Mouse (Mus musculus) embryonic facial prominence, embryonic 13.5 days (tissue): Measurements from ENCODE around the gene Fgg. TPM values are rescaled to one million over a fixed set of nuclear protein-coding genes. Genes with fewer than 3 reads are reported as not detected.
A peak's percentile ranks its signal among the peaks of the same experiment; 100 is the strongest.

Source experiments
- ATAC-seq: fragments of 200-750 bp; cut with Nextera tagmentation; 2 replicates; pipeline ENCODE4 v1.8.0; 2017; ENCODE audit warnings: low read depth; ENCODE audit not compliant: insufficient number of reproducible peaks, insufficient read depth, low FRiP score, low TSS enrichment
- H3K27ac ChIP-seq: fragments of 300-500 bp; sonication (generic); 2 replicates; pipeline ENCODE4 v1.5.1; 2015; ENCODE audit warnings: moderate library complexity, mild to moderate bottlenecking, inconsistent platforms
- H3K27me3 ChIP-seq: fragments of 300-500 bp; sonication (generic); 2 replicates; pipeline ENCODE4 v1.6.1; 2015; ENCODE audit warnings: mild to moderate bottlenecking, inconsistent platforms
- H3K36me3 ChIP-seq: fragments of 300-500 bp; sonication (generic); 2 replicates; pipeline ENCODE4 v1.6.1; 2015; ENCODE audit warnings: mild to moderate bottlenecking, inconsistent platforms
- H3K4me1 ChIP-seq: fragments of 300-500 bp; sonication (generic); 2 replicates; pipeline ENCODE4 v1.6.1; 2015; ENCODE audit warnings: inconsistent platforms
- H3K4me2 ChIP-seq: fragments of 300-500 bp; sonication (generic); 2 replicates; pipeline ENCODE4 v1.6.1; 2015; ENCODE audit warnings: moderate library complexity, mild to moderate bottlenecking, inconsistent platforms
- H3K4me3 ChIP-seq: fragments of 300-500 bp; sonication (generic); 2 replicates; pipeline ENCODE4 v1.5.1; 2015; ENCODE audit warnings: mild to moderate bottlenecking, inconsistent platforms
- H3K9ac ChIP-seq: fragments of 300-500 bp; sonication (generic); 2 replicates; pipeline ENCODE4 v1.6.1; 2015; ENCODE audit warnings: mild to moderate bottlenecking, inconsistent platforms
- H3K9me3 ChIP-seq: fragments of 300-500 bp; sonication (generic); 2 replicates; pipeline ENCODE4 v1.6.1; 2016; ENCODE audit warnings: inconsistent platforms
- WGBS: fragments of 180-500 bp; shearing (Covaris S2); methylation state at CpG from one replicate; pipeline ENCODE4 v1.1.7; 2015; ENCODE audit warnings: mixed read lengths; 5-methylcytosine and 5-hydroxymethylcytosine counted together
- polyA plus RNA-seq: library from polyadenylated mRNA; unstranded; fragments of >200 nt; fragmentation: Nextera tagmentation; extraction: Ambion mirVana; gene quantifications from 2 replicates; pipeline ENCODE4 v1.2.1, GENCODE M21; 2015

Fgg gene
- 16.7 TPM in 1 of 2 replicates, not detected in the other for polyA plus RNA-seq

GRCm38 (mm10) chr3:83007557-83007956 lies at the start of gene Fgg:
Fgg (plus strand) TSS chr3:83007724.
- 36% methylated on average over 7 of the region's 7 CpGs for WGBS
- no peak for ATAC-seq
- H3K4me1 ChIP-seq, result no peaks in the 10 kb centered on the region
- no peaks in the 10 kb centered on the region for H3K27me3 ChIP-seq
- no peaks in the 10 kb centered on the region for H3K36me3 ChIP-seq
- no peaks in the 10 kb centered on the region for H3K9me3 ChIP-seq
- H3K4me3 ChIP-seq, result no peak within 1 kb of the TSS
- no peak within 1 kb of the TSS for H3K9ac ChIP-seq
- no peak within 1 kb of the TSS for H3K27ac ChIP-seq
- no peak within 1 kb of the TSS for H3K4me2 ChIP-seq

- Histone ChIP-seq H3K4me2 (no peak overlapping the region), H3K4me1 (no peaks in the 10 kb centered on the region), H3K27me3 (no peaks in the 10 kb centered on the region), H3K4me3 (no peak overlapping the region), H3K36me3 (no peaks in the 10 kb centered on the region), H3K9me3 (no peaks in the 10 kb centered on the region), H3K27ac (no peak overlapping the region), H3K9ac (no peak overlapping the region)
- ATAC-seq, result no peak
- WGBS, result 72% methylated on average over 3 of the region's 3 CpGs
These were observed 36.5 kb upstream of the Fgg start for GRCm38 (mm10) chr3:82971046-82971445.

DNA sequence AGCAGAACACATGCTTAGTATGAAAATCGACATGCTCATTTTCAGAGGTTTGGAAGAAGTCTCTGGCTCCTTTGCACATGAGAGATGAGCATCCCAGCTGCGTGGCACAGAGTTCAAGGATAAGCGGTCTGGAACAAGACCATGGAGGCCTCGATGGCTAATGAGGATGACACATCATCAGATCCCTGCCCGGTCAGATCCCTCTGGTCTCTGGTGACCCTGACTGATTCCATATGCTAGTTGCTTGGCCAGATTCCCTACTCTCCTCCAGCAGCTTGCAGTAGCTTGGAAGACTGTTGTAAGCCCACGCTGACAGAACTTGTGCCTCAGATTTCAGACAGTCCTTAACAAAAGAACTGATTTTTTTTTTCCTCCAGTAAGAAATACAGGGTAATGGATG lies 26.7 kb upstream of the Fgg start:
- Histone ChIP-seq H3K4me1 (no peaks in the 10 kb centered on the region), H3K9ac (no peak overlapping the region), H3K4me3 (no peak overlapping the region), H3K27ac (no peak overlapping the region), H3K36me3 (no peaks in the 10 kb centered on the region), H3K27me3 (no peaks in the 10 kb centered on the region), H3K4me2 (no peak overlapping the region), H3K9me3 (no peaks in the 10 kb centered on the region)
- WGBS, result 73% methylated on average over 6 of the region's 6 CpGs
- ATAC-seq, result no peak

DNA sequence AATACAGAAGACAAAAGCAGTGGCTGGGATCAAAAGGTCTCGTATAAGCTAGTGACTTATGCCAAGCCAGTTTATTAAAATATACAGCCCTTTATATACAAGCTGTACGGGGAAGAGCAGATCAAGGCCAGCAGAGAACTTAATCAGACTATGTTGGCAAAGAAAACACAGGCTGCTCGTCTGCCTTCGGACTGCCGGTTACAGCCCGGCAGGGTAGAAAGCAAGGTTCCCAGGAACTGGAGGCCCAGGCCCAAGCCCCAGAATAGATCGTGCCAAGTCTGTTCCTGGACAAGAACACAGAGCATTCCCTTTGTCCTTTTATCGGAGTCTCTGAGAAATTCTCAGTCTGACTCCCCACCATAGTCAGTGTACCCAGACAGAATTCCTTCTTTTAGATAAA lies 25.7 kb upstream of the Fgg start:
- no peaks in the 10 kb centered on the region for H3K9me3 ChIP-seq
- no peaks in the 10 kb centered on the region for H3K27me3 ChIP-seq
- H3K27ac ChIP-seq, result no peak overlapping the region
- no peak overlapping the region for H3K4me2 ChIP-seq
- H3K36me3 ChIP-seq, result no peaks in the 10 kb centered on the region
- 87% methylated on average over 8 of the region's 8 CpGs for WGBS
- no peak overlapping the region for H3K9ac ChIP-seq
- no peak overlapping the region for H3K4me3 ChIP-seq
- no peaks in the 10 kb centered on the region for H3K4me1 ChIP-seq
- ATAC-seq, result no peak

DNA sequence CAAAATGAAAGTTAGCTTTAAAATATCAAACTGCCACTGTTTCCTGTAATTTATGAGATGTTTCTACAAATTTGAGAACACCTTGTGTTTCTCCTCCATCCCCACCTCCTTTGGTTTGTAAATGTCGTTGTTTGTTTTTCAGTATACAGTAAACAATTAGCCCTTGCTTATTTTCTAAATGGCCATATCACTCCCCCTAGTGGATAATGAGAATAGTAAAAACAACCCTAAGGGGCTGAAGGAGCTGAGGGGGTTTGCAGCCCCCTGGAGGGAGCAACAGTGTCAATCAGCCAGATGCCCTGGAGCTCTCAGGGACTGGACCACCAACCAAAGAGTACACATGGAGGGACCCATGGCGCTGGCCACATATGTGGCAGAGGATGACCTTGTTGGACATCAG lies 22.7 kb upstream of the Fgg start:
- 77% methylated on average over 2 of the region's 2 CpGs for WGBS
- ATAC-seq, result no peak
- no peaks in the 10 kb centered on the region for H3K4me1 ChIP-seq
- H3K4me2 ChIP-seq, result no peak overlapping the region
- no peak overlapping the region for H3K9ac ChIP-seq
- H3K36me3 ChIP-seq, result no peaks in the 10 kb centered on the region
- no peaks in the 10 kb centered on the region for H3K9me3 ChIP-seq
- no peak overlapping the region for H3K4me3 ChIP-seq
- H3K27me3 ChIP-seq, result no peaks in the 10 kb centered on the region
- no peak overlapping the region for H3K27ac ChIP-seq

DNA sequence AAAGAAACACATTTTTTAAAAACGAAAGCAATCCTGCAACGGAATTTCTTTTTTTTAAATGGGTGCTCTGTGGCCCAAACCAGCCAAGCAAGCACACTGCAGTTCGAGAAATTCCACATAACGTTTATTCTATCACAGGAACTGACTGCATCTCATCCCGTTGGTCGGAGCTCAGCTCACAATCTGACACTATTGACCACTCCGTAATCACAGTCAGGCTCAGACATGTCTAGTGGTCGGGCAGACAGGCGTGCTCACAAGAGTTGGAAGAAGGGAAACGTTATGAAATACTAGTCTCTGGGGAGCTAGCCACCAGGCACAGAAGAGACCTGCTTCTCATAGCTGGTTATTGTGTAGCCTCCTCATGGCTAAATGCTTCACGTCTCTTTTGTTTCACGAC lies 15.6 kb upstream of the Fgg start:
- Histone ChIP-seq H3K36me3 (no peaks in the 10 kb centered on the region), H3K27me3 (peaks cover 21% of the 10 kb centered on the region), H3K4me1 (peaks cover 9% of the 10 kb centered on the region; the same call in 1 of the 2 replicates), H3K9ac (no peak overlapping the region), H3K4me2 (no peak overlapping the region), H3K27ac (no peak overlapping the region), H3K4me3 (no peak overlapping the region), H3K9me3 (no peaks in the 10 kb centered on the region)
- 66% methylated on average over 12 of the region's 12 CpGs for WGBS
- ATAC-seq, result no peak

DNA sequence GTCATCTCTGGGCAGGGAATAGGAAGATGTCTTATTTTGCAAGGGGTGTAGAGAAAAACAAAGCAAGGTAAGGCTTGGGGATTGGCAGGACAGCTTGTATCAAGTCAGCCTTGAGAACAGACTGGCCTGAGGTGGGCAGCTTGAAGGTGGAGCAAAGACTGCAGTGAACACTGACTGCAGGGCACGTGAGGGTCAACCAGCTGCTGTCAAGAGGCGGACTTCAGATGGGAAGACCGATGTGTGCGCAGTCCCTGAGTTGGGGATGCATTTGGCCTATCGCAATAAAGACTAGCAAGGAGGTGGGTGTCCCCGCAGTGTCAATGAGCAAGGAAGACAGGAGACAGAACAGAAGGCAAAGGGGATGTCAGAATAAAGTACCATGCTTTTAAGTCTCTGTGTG lies 14.6 kb upstream of the Fgg start:
- Histone ChIP-seq H3K9ac (no peak overlapping the region), H3K4me3 (no peak overlapping the region), H3K9me3 (no peaks in the 10 kb centered on the region), H3K4me2 (no peak overlapping the region), H3K27ac (no peak overlapping the region), H3K27me3 (peaks cover 27% of the 10 kb centered on the region), H3K4me1 (peaks cover 9% of the 10 kb centered on the region; the same call in 1 of the 2 replicates), H3K36me3 (no peaks in the 10 kb centered on the region)
- WGBS, result 88% methylated on average over 6 of the region's 6 CpGs
- ATAC-seq, result no peak

DNA sequence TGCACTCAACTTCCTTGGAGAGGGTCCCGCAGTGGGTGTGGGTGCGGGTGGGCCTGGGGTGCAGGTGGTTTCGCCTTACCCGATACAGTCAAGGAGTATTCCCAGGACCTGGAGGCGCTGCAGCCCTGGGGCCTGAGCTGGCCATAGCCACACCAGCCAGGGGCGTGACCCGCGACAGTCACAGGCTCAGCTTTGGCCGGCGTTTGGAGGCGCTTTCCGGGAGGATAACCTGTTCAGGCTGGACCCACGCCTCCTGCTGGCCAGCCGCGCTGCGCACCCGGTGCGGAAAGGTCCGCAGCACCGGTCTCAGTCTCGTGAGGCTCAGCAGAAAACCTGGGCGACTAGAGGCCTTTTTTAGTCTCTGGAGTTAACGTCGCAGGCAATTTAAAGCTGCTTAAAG lies 12.2 kb upstream of the Fgg start:
- Histone ChIP-seq H3K27ac (no peak overlapping the region), H3K36me3 (no peaks in the 10 kb centered on the region), H3K4me1 (peaks cover 9% of the 10 kb centered on the region; the same call in 1 of the 2 replicates), H3K27me3 (peaks cover 27% of the 10 kb centered on the region), H3K4me2 (peak overlapping the region; percentile 61), H3K4me3 (peak overlapping the region; percentile 34), H3K9me3 (no peaks in the 10 kb centered on the region), H3K9ac (peak overlapping the region; percentile 58)
- no peak for ATAC-seq
- 2% methylated on average over 24 of the region's 24 CpGs for WGBS

GRCm38 (mm10) chr3:82996656-82997055 lies 10.9 kb upstream of the Fgg start:
- Histone ChIP-seq H3K4me2 (no peak overlapping the region), H3K27ac (no peak overlapping the region), H3K9me3 (no peaks in the 10 kb centered on the region), H3K27me3 (peaks cover 27% of the 10 kb centered on the region), H3K4me3 (no peak overlapping the region), H3K4me1 (peaks cover 9% of the 10 kb centered on the region; the same call in 1 of the 2 replicates), H3K9ac (no peak overlapping the region), H3K36me3 (no peaks in the 10 kb centered on the region)
- WGBS, result 78% methylated on average over 3 of the region's 3 CpGs
- ATAC-seq, result no peak

GRCm38 (mm10) chr3:82998772-82999463 lies 8.6 kb upstream of the Fgg start:
- WGBS, result 30% methylated on average over 8 of the region's 8 CpGs
- no peaks in the 10 kb centered on the region for H3K36me3 ChIP-seq

GRCm38 (mm10) chr3:82999995-83000394 lies 7.5 kb upstream of the Fgg start:
- ATAC-seq, result no peak
- H3K27ac ChIP-seq, result no peak overlapping the region
- no peak overlapping the region for H3K9ac ChIP-seq
- H3K4me1 ChIP-seq, result peaks cover 8% of the 10 kb centered on the region; the same call in 1 of the 2 replicates
- no peak overlapping the region for H3K4me3 ChIP-seq
- H3K9me3 ChIP-seq, result no peaks in the 10 kb centered on the region
- WGBS, result 83% methylated on average over 9 of the region's 9 CpGs
- H3K27me3 ChIP-seq, result peaks cover 17% of the 10 kb centered on the region
- H3K4me2 ChIP-seq, result no peak overlapping the region
- no peaks in the 10 kb centered on the region for H3K36me3 ChIP-seq

More at GRCm38 (mm10) chr3:82998772-82999463, 8.6 kb upstream of the Fgg start:
- no peak overlapping the region for H3K27ac ChIP-seq
- no peak overlapping the region for H3K4me3 ChIP-seq
- H3K4me2 ChIP-seq, result no peak overlapping the region
- peak; percentile 79 for ATAC-seq
- no peaks in the 10 kb centered on the region for H3K9me3 ChIP-seq
- peaks cover 9% of the 10 kb centered on the region; the same call in 1 of the 2 replicates for H3K4me1 ChIP-seq
- H3K9ac ChIP-seq, result 0 out of 2 replicates have a peak overlapping the region, but pooled peaks have one; percentile 2
- H3K27me3 ChIP-seq, result peaks cover 24% of the 10 kb centered on the region

DNA sequence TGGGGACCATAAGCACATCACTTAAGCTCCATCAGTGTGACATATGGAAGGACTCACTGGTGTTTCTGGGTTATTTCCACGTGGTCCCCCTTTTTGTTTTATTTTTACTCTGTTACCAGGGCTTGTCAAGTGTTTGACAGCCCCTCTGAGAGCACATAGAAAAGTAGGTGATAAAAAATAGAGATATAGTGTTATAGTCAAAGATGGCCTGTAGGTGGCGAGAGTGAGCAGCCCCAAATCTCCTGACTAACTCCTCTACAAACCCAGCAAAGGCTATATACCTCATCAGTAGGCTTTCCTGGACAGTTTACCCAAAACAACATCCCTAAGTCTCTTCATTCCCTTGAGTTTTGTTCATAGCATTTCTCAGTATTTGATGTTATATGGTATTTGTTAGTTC lies 5.3 kb upstream of the Fgg start:
- no peak for ATAC-seq
- peaks cover 3% of the 10 kb centered on the region; the same call in 1 of the 2 replicates for H3K27me3 ChIP-seq
- H3K9ac ChIP-seq, result no peak overlapping the region
- no peaks in the 10 kb centered on the region for H3K36me3 ChIP-seq
- no peak overlapping the region for H3K4me2 ChIP-seq
- H3K9me3 ChIP-seq, result no peaks in the 10 kb centered on the region
- no peak overlapping the region for H3K4me3 ChIP-seq
- H3K4me1 ChIP-seq, result no peaks in the 10 kb centered on the region
- H3K27ac ChIP-seq, result no peak overlapping the region
- 0% methylated on average over 2 of the region's 2 CpGs for WGBS
